Mouse (Mus musculus) neural tube, embryonic 14.5 days (tissue): ENCODE measurements around the gene Hs6st3. TPM values are rescaled to one million over a fixed set of nuclear protein-coding genes. Genes with fewer than 3 reads are reported as not detected.

Source experiments
- ATAC-seq: fragments of 200-750 bp; cut with Nextera tagmentation; 2 replicates; pipeline ENCODE4 v1.8.0; 2017; ENCODE audit warnings: low read depth, mild to moderate bottlenecking, moderate TSS enrichment, moderate library complexity
- H3K27ac ChIP-seq: fragments of 300-500 bp; sonication (generic); 2 replicates; pipeline ENCODE4 v1.5.1; 2014; ENCODE audit warnings: low read depth, mild to moderate bottlenecking, control low read depth, low read length, moderate library complexity, mixed read lengths
- H3K27me3 ChIP-seq: fragments of 300-500 bp; sonication (generic); 2 replicates; pipeline ENCODE4 v1.6.1; 2014; ENCODE audit warnings: low read length; ENCODE audit not compliant: control insufficient read depth, insufficient read depth
- H3K36me3 ChIP-seq: fragments of 300-500 bp; sonication (generic); 2 replicates; pipeline ENCODE4 v1.6.1; 2014; ENCODE audit warnings: low read length, mixed read lengths; ENCODE audit not compliant: control insufficient read depth, insufficient read depth
- H3K4me1 ChIP-seq: fragments of 300-500 bp; sonication (generic); 2 replicates; pipeline ENCODE4 v1.6.1; 2014; ENCODE audit warnings: low read length; ENCODE audit not compliant: control insufficient read depth, insufficient read depth
- H3K4me2 ChIP-seq: fragments of 300-500 bp; sonication (generic); 2 replicates; pipeline ENCODE4 v1.6.1; 2014; ENCODE audit warnings: mild to moderate bottlenecking, low read depth, low read length, control low read depth
- H3K4me3 ChIP-seq: fragments of 300-500 bp; sonication (generic); 2 replicates; pipeline ENCODE4 v1.5.1; 2014; ENCODE audit warnings: low read depth, low read length, control low read depth, mixed read lengths
- H3K9ac ChIP-seq: fragments of 300-500 bp; sonication (generic); replicated peaks from 2 replicates; pipeline ENCODE4 v1.6.1; 2014; ENCODE audit warnings: low read depth, mild to moderate bottlenecking, control low read depth, low read length, mixed read lengths
- H3K9me3 ChIP-seq: fragments of 300-500 bp; sonication (generic); 2 replicates; pipeline ENCODE4 v1.6.1; 2016; ENCODE audit warnings: low read length; ENCODE audit not compliant: control insufficient read depth
- WGBS: fragments of 180-500 bp; shearing (Covaris S2); extraction: QIAGEN DNeasy Blood & Tissue Kit; methylation state at CpG from one replicate; pipeline ENCODE4 v1.1.7; 2014; 5-methylcytosine and 5-hydroxymethylcytosine counted together
- polyA plus RNA-seq: library from polyadenylated mRNA; unstranded; fragments of >200 nt; fragmentation: Nextera tagmentation; extraction: Ambion mirVana; gene quantifications from 2 replicates; pipeline ENCODE4 v1.2.1, GENCODE M21; 2014

Gene Hs6st3
- polyA plus RNA-seq, 1 experiment from 2014 or later: 6.5 TPM

DNA sequence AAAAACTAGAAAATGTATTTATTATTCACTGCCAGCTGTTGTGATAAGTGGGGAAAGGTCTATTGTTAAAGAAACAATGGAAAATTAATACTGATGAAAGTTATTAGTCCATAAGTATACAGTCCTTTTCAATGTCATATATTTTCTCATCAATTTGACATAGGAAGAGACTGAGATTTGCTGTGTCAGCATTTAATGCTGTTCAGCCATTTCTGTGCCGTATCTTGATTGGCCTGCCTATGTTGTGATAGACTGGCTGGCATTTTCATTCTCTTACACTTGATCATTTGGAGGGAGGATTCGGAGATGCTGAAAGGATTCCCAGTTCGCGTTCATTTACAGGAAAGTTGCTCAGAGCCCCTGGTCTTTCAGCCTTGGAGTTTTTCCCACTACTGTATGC lies 735.5 kb downstream of the Hs6st3 start:
- no peak for ATAC-seq
- Histone ChIP-seq H3K27me3 (no peaks in the 10 kb centered on the region), H3K9me3 (no peaks in the 10 kb centered on the region), H3K4me3 (no peak overlapping the region), H3K4me1 (no peaks in the 10 kb centered on the region), H3K9ac (no peak overlapping the region), H3K27ac (no peak overlapping the region), H3K36me3 (no peaks in the 10 kb centered on the region), H3K4me2 (no peak overlapping the region)
- 88% methylated on average over 4 of the region's 4 CpGs for WGBS

DNA sequence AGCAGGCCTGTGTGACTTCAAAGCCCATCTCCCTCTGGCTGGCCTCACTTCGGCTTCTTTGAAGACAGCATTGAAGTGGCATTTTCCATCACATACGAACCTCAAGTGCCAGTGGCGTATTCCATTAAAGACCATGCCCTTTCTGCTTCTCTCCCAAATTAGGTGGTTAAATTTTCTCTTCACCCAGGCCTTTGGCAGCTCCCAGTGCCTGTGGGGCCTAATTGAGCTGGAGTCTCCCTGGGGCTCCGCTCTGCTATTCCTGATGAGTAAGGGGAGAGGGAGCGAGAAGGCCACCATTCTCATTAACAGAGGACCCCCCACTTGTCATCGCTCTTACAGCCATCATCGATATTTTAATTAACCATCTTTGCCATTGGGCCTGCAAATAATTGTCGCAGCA lies 754.8 kb downstream of the Hs6st3 start:
- no peak for ATAC-seq
- Histone ChIP-seq H3K4me2 (no peak overlapping the region), H3K4me1 (no peaks in the 10 kb centered on the region), H3K27me3 (no peaks in the 10 kb centered on the region), H3K9ac (no peak overlapping the region), H3K9me3 (no peaks in the 10 kb centered on the region), H3K36me3 (no peaks in the 10 kb centered on the region), H3K4me3 (no peak overlapping the region), H3K27ac (no peak overlapping the region)
- 79% methylated on average over 8 of the region's 8 CpGs for WGBS

DNA sequence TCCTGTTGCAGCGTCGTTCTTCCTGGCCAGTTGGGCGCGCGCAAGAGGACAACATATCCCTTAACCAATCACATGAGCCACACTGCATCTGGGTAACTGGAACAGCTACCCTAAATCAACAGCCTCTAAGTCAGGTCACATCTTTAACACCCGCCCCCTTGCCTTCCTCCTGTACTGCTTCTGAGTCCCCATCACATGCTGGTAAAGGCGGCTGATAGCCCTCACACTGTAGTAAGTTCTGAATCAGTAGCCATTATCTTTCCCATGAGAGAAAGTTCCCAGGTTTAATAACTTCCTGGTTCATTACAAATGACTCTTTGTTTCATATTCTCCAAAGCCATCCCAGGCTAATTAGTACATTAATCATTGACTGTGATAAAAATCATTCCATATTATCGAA lies 757.0 kb downstream of the Hs6st3 start:
- peak; percentile 74; the same call in 1 of the 2 replicates for ATAC-seq
- no peaks in the 10 kb centered on the region for H3K9me3 ChIP-seq
- 69% methylated on average over 8 of the region's 8 CpGs for WGBS

DNA sequence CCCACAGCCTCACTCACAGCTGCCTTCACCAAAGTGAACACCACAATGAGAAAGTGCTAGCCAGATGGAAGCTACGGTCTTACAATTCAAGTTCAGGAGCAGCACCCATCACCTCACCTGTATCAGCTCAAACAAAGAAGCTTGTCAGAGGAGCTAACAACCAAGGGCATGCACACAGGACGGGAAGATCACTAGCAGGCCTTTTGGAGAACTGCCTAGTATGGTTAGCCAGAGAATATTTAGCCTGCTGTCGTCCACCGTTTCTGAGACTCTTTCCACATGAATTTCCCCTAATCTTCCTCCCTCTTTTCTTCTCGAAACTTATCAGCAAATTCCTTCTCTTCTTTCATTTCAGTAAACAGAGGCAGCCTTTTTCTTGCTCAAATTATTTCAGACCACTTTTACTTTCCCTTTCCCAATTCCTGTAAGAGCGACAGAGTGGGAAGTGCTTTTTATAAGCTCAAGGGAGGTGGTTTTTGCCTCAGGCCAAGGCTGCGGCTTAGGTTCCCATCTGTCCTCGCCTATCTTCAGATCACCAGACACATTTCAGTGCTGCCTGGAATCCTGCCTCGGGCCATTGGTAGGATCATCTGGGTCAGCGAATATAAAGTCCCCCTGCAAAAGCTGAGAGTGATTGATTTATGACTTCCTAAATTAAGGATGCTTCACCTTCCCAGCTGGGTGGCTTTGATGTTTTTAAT lies 757.8 kb downstream of the Hs6st3 start:
- H3K9ac ChIP-seq: no peak overlapping the region
- no peaks in the 10 kb centered on the region for H3K36me3 ChIP-seq
- H3K4me1 ChIP-seq: no peaks in the 10 kb centered on the region
- H3K4me3 ChIP-seq: no peak overlapping the region
- no peaks in the 10 kb centered on the region for H3K27me3 ChIP-seq
- ATAC-seq: no peak
- no peak overlapping the region for H3K4me2 ChIP-seq
- H3K9me3 ChIP-seq: no peaks in the 10 kb centered on the region
- no peak overlapping the region; the same call in 1 of the 2 replicates for H3K27ac ChIP-seq
- WGBS: 50% methylated on average over 10 of the region's 10 CpGs

More for the DNA sequence above, 757.0 kb downstream of the Hs6st3 start:
- Histone ChIP-seq H3K27me3 (no peaks in the 10 kb centered on the region), H3K9ac (no peak overlapping the region), H3K27ac (no peak overlapping the region), H3K4me2 (no peak overlapping the region), H3K4me1 (no peaks in the 10 kb centered on the region), H3K36me3 (no peaks in the 10 kb centered on the region), H3K4me3 (no peak overlapping the region)

DNA sequence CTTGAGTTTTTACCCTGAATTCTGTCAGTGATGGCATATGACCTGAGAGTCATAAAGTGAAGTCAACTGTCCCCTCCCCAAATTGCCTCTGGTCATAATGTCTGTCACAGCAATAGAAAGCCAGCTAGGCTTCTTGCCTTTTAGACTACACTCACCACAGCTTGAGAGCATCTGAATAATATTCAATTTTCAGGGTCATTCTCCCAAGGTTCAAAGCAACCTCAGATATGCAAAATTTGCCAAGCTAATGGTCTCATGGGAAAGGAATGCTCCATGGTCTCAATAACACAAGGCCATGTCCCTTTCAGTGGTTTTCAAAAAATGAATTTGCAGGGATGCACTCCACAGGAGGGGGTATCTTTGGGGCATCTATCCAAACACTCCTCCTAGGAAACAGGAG lies 764.3 kb downstream of the Hs6st3 start:
- no peak overlapping the region for H3K27ac ChIP-seq
- ATAC-seq: no peak
- no peaks in the 10 kb centered on the region for H3K27me3 ChIP-seq
- H3K9me3 ChIP-seq: no peaks in the 10 kb centered on the region
- no peak overlapping the region for H3K4me2 ChIP-seq
- H3K36me3 ChIP-seq: no peaks in the 10 kb centered on the region
- no peak overlapping the region for H3K9ac ChIP-seq
- no peak overlapping the region for H3K4me3 ChIP-seq
- no peaks in the 10 kb centered on the region for H3K4me1 ChIP-seq

DNA sequence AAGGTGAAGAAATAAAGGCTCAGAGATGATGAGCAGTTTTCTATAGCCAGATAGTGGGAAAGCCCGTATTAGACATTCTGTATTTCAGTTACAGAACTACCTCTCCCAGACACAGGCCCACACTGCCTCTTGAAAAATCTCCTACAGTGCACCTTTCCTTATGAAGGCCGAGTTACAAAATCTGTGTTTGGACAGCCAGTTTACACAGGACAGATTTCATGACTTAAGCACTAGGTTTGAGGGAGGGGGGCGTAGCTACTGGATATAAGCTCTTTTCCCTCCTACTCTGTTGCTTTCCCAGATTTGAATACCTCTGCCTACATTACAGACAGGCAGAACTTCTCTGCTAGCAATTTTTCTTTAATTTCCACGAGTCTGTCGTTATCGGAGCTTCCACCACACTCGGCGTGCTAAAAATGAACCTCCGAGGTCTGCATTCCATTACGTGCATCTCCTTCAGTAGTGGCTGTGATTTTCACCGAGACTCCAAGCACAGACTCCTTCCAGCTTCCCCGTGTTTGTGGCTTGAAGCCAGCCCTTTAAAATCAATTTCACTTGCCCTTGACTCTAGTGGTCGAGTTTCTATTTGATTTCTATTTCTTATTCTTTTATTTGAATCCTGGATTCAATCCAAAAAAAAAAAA lies 770.0 kb downstream of the Hs6st3 start:
- no peak overlapping the region for H3K4me2 ChIP-seq
- H3K27me3 ChIP-seq: no peaks in the 10 kb centered on the region
- no peak overlapping the region for H3K27ac ChIP-seq
- no peak overlapping the region for H3K9ac ChIP-seq
- H3K36me3 ChIP-seq: no peaks in the 10 kb centered on the region
- no peaks in the 10 kb centered on the region for H3K9me3 ChIP-seq
- 82% methylated on average over 13 of the region's 13 CpGs for WGBS
- H3K4me1 ChIP-seq: no peaks in the 10 kb centered on the region
- ATAC-seq: no peak
- no peak overlapping the region for H3K4me3 ChIP-seq

- Histone ChIP-seq H3K4me1 (no peaks in the 10 kb centered on the region), H3K9me3 (no peaks in the 10 kb centered on the region), H3K27me3 (no peaks in the 10 kb centered on the region), H3K4me3 (no peak overlapping the region), H3K36me3 (no peaks in the 10 kb centered on the region), H3K9ac (no peak overlapping the region), H3K4me2 (no peak overlapping the region), H3K27ac (no peak overlapping the region)
- 58% methylated on average over 6 of the region's 6 CpGs for WGBS
- no peak for ATAC-seq
These were observed 776.4 kb downstream of the Hs6st3 start for GRCm38 (mm10) chr14:119914508-119914907.

DNA sequence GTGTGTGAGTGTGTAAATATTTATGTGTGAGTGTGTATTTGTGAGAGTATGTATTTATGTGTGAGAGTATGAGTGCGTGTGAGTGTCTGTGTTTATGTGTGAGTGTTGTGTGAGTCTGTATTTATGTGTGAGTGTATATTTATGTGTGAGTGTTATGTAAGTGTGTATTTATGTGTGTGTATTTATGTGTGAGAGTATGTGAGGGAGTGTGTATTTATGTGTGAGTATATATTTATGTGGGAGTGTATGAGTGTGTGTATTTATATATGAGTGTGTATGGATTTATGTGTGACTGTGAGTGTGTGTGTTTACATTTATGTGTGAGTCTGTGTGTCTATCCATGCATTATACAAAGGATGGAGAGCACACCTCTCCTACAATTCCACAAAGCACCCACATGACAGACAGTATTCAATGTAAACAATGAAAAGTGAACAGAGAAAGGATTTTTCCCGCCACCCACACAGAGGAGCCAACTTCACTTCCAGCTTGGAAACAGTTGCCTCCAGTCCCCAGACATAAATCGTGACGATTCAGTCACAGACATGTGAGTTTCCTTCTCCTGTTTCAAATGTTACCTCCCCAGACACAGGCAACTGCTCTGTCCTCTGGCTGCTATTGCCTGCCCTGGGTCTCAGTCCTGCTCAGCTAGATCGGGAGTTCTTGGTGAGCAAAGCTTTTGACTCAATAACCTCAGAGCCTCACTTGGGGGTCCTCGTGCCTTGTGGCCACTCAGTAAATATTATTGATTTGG lies 780.3 kb downstream of the Hs6st3 start:
- H3K4me3 ChIP-seq: no peak overlapping the region
- 66% methylated on average over 6 of the region's 6 CpGs for WGBS
- H3K27me3 ChIP-seq: no peaks in the 10 kb centered on the region
- no peaks in the 10 kb centered on the region for H3K4me1 ChIP-seq
- no peaks in the 10 kb centered on the region for H3K36me3 ChIP-seq
- no peak overlapping the region for H3K4me2 ChIP-seq
- no peaks in the 10 kb centered on the region for H3K9me3 ChIP-seq
- no peak for ATAC-seq
- no peak overlapping the region for H3K27ac ChIP-seq
- no peak overlapping the region for H3K9ac ChIP-seq

- no peak overlapping the region for H3K4me3 ChIP-seq
- H3K27ac ChIP-seq: no peak overlapping the region
- no peaks in the 10 kb centered on the region for H3K36me3 ChIP-seq
- no peaks in the 10 kb centered on the region for H3K4me1 ChIP-seq
- no peaks in the 10 kb centered on the region for H3K27me3 ChIP-seq
- 80% methylated on average over 1 of the region's 1 CpGs for WGBS
- no peak overlapping the region for H3K4me2 ChIP-seq
- H3K9ac ChIP-seq: no peak overlapping the region
- ATAC-seq: no peak
- no peaks in the 10 kb centered on the region for H3K9me3 ChIP-seq
These were observed 781.0 kb downstream of the Hs6st3 start for GRCm38 (mm10) chr14:119919177-119919576.
